Mouse (Mus musculus): ENCODE measurements at regions not wholly inside any gene's neighbourhood (a gene's known extent, or its start where the extent isn't known, plus 50 kb on each side); places are given as distances from the start of the nearest gene placed in this dataset.

DNA sequence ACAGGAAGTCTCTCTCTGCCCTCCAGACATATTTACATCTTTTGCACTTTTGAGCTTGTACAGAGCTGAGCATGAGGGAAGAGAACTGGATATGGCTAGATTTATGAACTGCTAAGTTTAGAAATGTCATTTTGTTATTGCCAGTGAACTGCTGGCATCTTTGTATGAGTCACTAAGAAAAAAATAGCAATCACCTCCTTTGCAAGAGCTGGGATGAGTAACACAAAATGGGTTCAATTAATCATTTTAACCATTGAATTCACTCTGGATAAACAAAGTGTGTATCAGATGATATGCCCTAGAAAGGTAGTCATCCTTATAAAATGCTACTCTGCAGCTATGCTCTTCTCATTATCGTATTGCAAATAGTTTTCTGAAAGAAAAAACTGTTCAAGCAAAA lies 214.7 kb upstream of the Zfp352 start:
- no peak overlapping the region for H3K4me3 ChIP-seq (ENCODE audit: low read depth, low read length)
- TF ChIP-seq CTCF (IDR thresholded peaks at IDR 0.05; ENCODE audit: low read depth, low read length) (no peak), POLR2A (IDR thresholded peaks at IDR 0.05; ENCODE audit: insufficient read depth, low read length) (no peak), EP300 (IDR thresholded peaks at IDR 0.05; ENCODE audit: insufficient read depth, low read depth, low read length) (no peak)
- H3K4me1 ChIP-seq (ENCODE audit: control insufficient read depth, insufficient read depth, low read length) = no peaks in the 10 kb centered on the region
- no peak overlapping the region for H3K27ac ChIP-seq (ENCODE audit: insufficient read depth, low read length)
- no peaks in the 10 kb centered on the region for H3K9me3 ChIP-seq (replicated peaks; ENCODE audit: control insufficient read depth, insufficient read depth, low read length, poor library complexity, severe bottlenecking)
- H3K9ac ChIP-seq (ENCODE audit: low read depth, poor library complexity, severe bottlenecking) = no peak overlapping the region
- no peaks in the 10 kb centered on the region; the same call in 1 of the 2 replicates for H3K27me3 ChIP-seq (ENCODE audit: control insufficient read depth, insufficient read depth, low read length, poor library complexity, severe bottlenecking)
- H3K36me3 ChIP-seq (ENCODE audit: control insufficient read depth, insufficient read depth, low read length, poor library complexity, severe bottlenecking) = no peaks in the 10 kb centered on the region

- Histone ChIP-seq H3K9ac (ENCODE audit: low read depth, poor library complexity, severe bottlenecking) (no peak overlapping the region), H3K9me3 (replicated peaks; ENCODE audit: control insufficient read depth, insufficient read depth, low read length, poor library complexity, severe bottlenecking) (no peaks in the 10 kb centered on the region), H3K4me1 (ENCODE audit: control insufficient read depth, insufficient read depth, low read length) (no peaks in the 10 kb centered on the region), H3K4me3 (ENCODE audit: low read depth, low read length) (no peak overlapping the region), H3K27me3 (ENCODE audit: control insufficient read depth, insufficient read depth, low read length, poor library complexity, severe bottlenecking) (no peaks in the 10 kb centered on the region), H3K27ac (ENCODE audit: insufficient read depth, low read length) (no peak overlapping the region), H3K36me3 (ENCODE audit: control insufficient read depth, insufficient read depth, low read length, poor library complexity, severe bottlenecking) (no peaks in the 10 kb centered on the region)
- TF ChIP-seq CTCF (IDR thresholded peaks at IDR 0.05; ENCODE audit: low read depth, low read length) (no peak), POLR2A (IDR thresholded peaks at IDR 0.05; ENCODE audit: insufficient read depth, low read length) (no peak), EP300 (IDR thresholded peaks at IDR 0.05; ENCODE audit: insufficient read depth, low read depth, low read length) (no peak)
These were observed 205.9 kb upstream of the Zfp352 start for GRCm38 (mm10) chr4:90012723-90013122.

DNA sequence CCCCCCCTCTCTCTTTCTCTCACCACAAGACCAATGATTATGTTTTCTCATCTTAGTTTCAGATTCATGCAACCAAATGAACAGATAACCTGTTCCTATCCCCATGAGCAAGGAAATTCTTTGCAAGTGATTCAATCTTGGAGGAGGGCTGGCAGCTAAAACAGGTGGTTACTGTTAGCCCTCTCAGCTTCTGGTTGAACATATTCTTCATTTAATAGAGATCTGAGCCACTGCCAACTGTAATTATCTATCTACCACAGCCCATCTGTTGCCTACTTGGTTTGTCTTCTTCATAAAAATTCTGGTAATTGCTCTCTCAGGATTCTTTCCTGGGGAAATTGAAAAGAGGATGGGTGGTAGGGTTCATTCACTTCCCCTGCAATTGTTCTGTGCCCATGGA lies 204.4 kb upstream of the Zfp352 start:
- H3K27me3 ChIP-seq (ENCODE audit: control insufficient read depth, insufficient read depth, low read length, poor library complexity, severe bottlenecking) = no peaks in the 10 kb centered on the region
- no peaks in the 10 kb centered on the region for H3K4me1 ChIP-seq (ENCODE audit: control insufficient read depth, insufficient read depth, low read length)
- TF ChIP-seq POLR2A (IDR thresholded peaks at IDR 0.05; ENCODE audit: insufficient read depth, low read length) (no peak), EP300 (IDR thresholded peaks at IDR 0.05; ENCODE audit: insufficient read depth, low read depth, low read length) (no peak), CTCF (IDR thresholded peaks at IDR 0.05; ENCODE audit: low read depth, low read length) (no peak)
- no peak overlapping the region for H3K9ac ChIP-seq (ENCODE audit: low read depth, poor library complexity, severe bottlenecking)
- H3K9me3 ChIP-seq (replicated peaks; ENCODE audit: control insufficient read depth, insufficient read depth, low read length, poor library complexity, severe bottlenecking) = no peaks in the 10 kb centered on the region
- no peak overlapping the region for H3K27ac ChIP-seq (ENCODE audit: insufficient read depth, low read length)
- no peaks in the 10 kb centered on the region for H3K36me3 ChIP-seq (ENCODE audit: control insufficient read depth, insufficient read depth, low read length, poor library complexity, severe bottlenecking)
- no peak overlapping the region for H3K4me3 ChIP-seq (ENCODE audit: low read depth, low read length)
